Mouse (Mus musculus) spleen, adult 2 months (tissue): Measurements from ENCODE around the gene Clcn6. TPM values are rescaled to one million over a fixed set of nuclear protein-coding genes. Genes with fewer than 3 reads are reported as not detected.
"Not testable (repeated sequence)": the region's sequence is repeated elsewhere in the genome, so short reads cannot be mapped to it uniquely, and the experiment has no call there.

ENCODE experiments used
- DNase-seq, 2 experiments: peaks; one replicate each; pipeline versions ENCODE4 v3.0.0 to v3.0.0-alpha.2; 2012 to 2021; ENCODE audit warnings: low spot score in 2 of 2, low read depth in 1 of 2
- H3K27ac ChIP-seq: fragments of 200-500 bp; 2 replicates; pipeline ENCODE4 v1.5.1; 2012; ENCODE audit warnings: low read length, inconsistent platforms; ENCODE audit not compliant: insufficient read depth
- H3K27me3 ChIP-seq: fragments of 200-500 bp; 2 replicates; pipeline ENCODE4 v1.6.1; 2012; ENCODE audit warnings: mild to moderate bottlenecking, moderate library complexity, low read length, inconsistent platforms; ENCODE audit not compliant: control insufficient read depth, insufficient read depth
- H3K36me3 ChIP-seq: fragments of 200-500 bp; 2 replicates; pipeline ENCODE4 v1.6.1; 2012; ENCODE audit warnings: mild to moderate bottlenecking, low read length, inconsistent platforms; ENCODE audit not compliant: control insufficient read depth, insufficient read depth
- H3K4me1 ChIP-seq: fragments of 200-500 bp; 2 replicates; pipeline ENCODE4 v1.6.1; 2011; ENCODE audit warnings: inconsistent platforms; ENCODE audit not compliant: control insufficient read depth, insufficient read depth, insufficient read length
- H3K4me3 ChIP-seq: fragments of 200-500 bp; 2 replicates; pipeline ENCODE4 v1.5.1; 2011; ENCODE audit warnings: mild to moderate bottlenecking, inconsistent platforms; ENCODE audit not compliant: insufficient read depth, insufficient read length; ENCODE audit errors: extremely low read depth
- CTCF ChIP-seq: fragments of 200-500 bp; IDR thresholded peaks from 2 replicates; pipeline ENCODE4 v1.5.1; 2011; ENCODE audit warnings: mild to moderate bottlenecking, inconsistent platforms; ENCODE audit not compliant: insufficient read depth, insufficient read length, insufficient replicate concordance; ENCODE audit errors: extremely low read depth
- POLR2A ChIP-seq: fragments of 200-500 bp; IDR thresholded peaks from 2 replicates; pipeline ENCODE4 v1.6.1; 2011; ENCODE audit warnings: low read depth, low read length, inconsistent platforms
- WGBS: fragments of 180-500 bp; shearing (Covaris S2); methylation state at CpG from one replicate; pipeline ENCODE4 v1.1.7; 2018; 5-methylcytosine and 5-hydroxymethylcytosine counted together
- polyA plus RNA-seq: library from polyadenylated mRNA; depleted of rRNA; stranded (reverse); fragments of >200 nt; gene quantifications from 2 replicates; pipeline ENCODE4 v1.2.3, GENCODE M21; 2012

The Clcn6 gene
- polyA plus RNA-seq, 1 experiment: 12.1 TPM

DNA sequence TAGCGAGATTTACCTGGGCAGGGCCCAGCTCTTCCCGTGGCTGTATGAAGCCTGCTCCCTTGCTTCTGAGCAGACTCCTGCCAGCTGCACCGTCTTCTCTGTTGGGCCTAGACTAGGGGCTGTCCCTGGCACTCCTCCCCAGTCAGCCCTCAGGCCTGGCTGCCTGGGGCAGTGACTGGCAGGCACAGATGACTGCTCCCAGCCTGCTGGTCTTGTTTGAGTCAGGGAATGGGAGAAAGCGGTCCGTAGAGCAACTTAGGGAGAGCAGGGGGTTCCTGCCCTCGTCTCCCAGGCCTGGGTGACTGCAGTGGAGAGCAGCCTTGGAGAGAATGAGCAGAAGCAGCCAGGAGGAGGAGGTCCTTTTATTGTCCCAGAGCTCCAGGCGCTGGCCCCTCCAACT is 17.6 kb upstream of the Clcn6 start:
- Histone ChIP-seq H3K4me3 (no peak overlapping the region), H3K36me3 (peaks cover 23% of the 10 kb centered on the region)
- TF ChIP-seq CTCF: no peak
- TF ChIP-seq POLR2A: no peak

DNA sequence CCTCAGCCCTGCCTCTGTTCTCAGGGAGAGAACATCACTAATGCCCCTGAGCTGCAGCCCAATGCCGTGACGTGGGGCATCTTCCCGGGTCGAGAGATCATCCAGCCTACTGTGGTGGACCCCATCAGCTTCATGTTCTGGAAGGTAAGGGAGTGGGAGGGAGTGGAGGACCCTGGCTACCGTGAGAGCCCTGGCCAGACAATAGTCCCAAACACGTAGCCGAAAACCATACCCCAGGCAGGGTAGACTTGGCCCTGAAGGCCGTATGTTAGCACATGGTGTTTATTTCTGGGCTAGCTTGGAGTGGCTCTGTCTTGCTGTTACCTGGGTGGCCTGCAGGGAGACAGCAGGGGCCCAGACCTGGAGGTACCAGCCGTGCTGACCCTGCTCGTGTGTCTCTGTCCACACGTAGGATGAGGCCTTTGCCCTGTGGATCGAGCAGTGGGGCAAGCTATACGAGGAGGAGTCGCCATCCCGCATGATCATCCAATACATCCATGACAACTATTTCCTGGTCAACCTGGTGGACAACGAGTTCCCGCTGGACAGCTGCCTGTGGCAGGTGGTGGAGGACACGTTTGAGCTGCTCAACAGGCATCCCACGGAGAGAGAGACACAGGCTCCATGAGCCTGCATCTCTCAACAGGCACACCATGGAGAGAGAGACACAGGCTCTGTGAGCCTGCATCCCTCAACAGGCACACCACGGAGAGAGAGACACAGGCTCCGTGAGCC is 16.5 kb upstream of the Clcn6 start:
- Histone ChIP-seq H3K4me3 (no peak overlapping the region), H3K4me1 (no peaks in the 10 kb centered on the region), H3K27ac (no peak overlapping the region), H3K36me3 (peaks cover 23% of the 10 kb centered on the region), H3K27me3 (no peaks in the 10 kb centered on the region)
- no peak for DNase-seq
- TF ChIP-seq CTCF: no peak
- TF ChIP-seq POLR2A: no peak
- WGBS: 94% methylated on average over 21 of the region's 21 CpGs

More for the DNA sequence above, 17.6 kb upstream of the Clcn6 start:
- Histone ChIP-seq H3K27ac (no peak overlapping the region), H3K4me1 (no peaks in the 10 kb centered on the region), H3K27me3 (no peaks in the 10 kb centered on the region)
- WGBS: 87% methylated on average over 7 of the region's 7 CpGs
- DNase-seq: no peak

DNA sequence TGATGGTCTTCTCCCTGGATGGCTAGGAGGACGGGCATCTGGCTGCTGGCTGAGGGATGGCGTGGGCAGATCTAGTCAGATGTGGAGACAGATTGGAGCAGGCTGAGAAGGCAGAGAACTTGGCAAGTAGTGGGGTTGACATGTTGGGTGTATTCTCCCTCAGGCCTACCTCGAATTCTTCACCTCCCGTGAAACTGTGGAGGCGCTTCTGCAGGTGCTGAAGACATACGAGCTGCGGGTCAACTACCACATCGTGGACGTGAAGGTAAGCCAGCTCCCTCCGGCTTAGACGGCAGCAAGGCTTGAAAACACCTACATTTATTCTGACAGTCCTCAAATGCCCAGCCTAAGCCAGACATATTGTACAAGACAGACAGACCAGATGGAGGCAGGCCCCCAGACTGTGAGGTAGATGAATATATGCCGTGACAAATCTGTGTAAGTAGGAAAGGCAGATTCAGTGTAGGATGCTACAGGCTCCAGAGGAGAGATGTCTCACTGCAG is 14.8 kb upstream of the Clcn6 start:
- H3K4me3 ChIP-seq: no peak overlapping the region
- TF ChIP-seq POLR2A (no peak), CTCF (no peak)
- DNase-seq: no peak
- H3K27me3 ChIP-seq: no peaks in the 10 kb centered on the region
- H3K4me1 ChIP-seq: no peaks in the 10 kb centered on the region
- WGBS: 96% methylated on average over 12 of the region's 12 CpGs
- no peak overlapping the region for H3K27ac ChIP-seq
- H3K36me3 ChIP-seq: peaks cover 23% of the 10 kb centered on the region

DNA sequence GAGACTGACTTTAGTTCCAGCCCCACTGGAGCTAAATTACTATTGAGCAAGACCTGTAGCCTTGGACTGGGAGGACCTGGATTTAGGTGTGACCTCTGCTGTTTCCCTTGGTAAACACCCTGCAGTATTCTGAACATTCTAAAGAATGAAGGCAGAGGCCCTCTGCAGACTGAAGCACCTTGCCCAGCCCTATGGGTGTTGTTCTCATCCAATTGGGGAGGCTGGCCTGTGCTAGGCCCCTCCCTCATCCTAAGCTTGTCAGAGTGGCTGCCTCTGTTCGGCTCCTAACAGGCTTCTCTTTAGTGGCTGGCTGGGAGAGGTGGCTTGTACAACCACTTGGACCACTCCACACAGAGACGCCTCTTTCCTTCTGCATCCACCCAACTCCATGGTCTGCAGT is 14.4 kb upstream of the Clcn6 start:
- Histone ChIP-seq H3K27me3 (no peaks in the 10 kb centered on the region), H3K4me1 (no peaks in the 10 kb centered on the region), H3K27ac (no peak overlapping the region), H3K4me3 (no peak overlapping the region), H3K36me3 (peaks cover 27% of the 10 kb centered on the region)
- WGBS: 96% methylated on average over 2 of the region's 2 CpGs
- DNase-seq: no peak
- TF ChIP-seq CTCF: no peak
- no peak for TF ChIP-seq POLR2A

DNA sequence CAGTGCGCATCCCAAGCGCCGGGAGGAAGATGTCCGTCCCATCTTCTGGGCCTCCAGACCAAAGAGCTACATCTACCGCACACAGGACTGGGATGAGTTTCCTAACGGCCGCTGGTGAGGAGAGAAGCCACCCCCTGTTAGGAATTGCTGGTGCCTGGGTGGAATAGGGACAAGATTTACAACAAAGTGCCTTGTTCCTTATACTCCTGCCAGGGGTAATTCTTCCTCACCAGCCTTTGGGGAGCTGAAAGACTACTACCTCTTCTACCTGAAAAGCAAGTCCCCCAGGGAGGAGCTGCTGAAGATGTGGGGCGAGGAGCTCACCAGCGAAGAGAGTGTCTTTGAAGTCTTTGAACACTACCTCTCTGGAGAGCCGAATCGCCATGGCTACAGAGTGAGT is 13.3 kb upstream of the Clcn6 start:
- Histone ChIP-seq H3K27ac (no peak overlapping the region), H3K27me3 (no peaks in the 10 kb centered on the region), H3K4me1 (no peaks in the 10 kb centered on the region), H3K4me3 (no peak overlapping the region), H3K36me3 (peaks cover 31% of the 10 kb centered on the region)
- TF ChIP-seq CTCF: no peak
- TF ChIP-seq POLR2A: no peak
- 92% methylated on average over 11 of the region's 11 CpGs for WGBS
- no peak for DNase-seq

DNA sequence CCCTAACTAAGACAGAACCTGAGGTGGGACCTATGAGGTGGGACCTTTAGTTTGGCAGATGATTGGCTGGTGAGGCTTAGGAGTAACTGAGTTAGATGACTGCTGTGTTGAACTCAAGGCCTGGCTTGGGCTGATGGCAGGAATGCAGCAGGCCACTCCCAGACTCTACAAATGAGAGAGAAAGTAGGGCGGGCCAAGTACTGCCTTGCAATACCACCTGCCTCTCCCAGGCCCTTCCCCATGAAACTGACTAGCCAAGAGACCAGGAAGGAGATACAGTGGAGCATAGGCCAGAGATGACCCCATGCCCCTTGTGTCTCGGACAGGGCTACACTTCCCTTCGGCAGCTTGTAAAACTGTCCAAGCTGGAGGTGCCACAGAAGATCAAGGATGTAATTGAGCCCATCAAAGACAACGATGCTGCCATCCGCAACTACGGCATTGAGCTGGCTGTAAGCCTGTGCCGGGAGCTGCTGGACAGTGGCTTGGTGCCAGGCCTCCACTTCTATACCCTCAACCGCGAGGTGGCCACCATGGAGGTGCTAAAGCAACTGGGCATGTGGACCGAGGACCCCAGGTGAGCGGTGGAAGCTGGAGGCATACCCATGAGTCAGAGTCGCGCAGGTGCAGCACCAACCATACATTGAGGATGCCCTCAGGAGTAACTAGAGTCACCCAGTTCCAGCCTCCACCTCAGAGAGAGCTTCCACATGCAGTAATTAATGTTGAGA is 12.6 kb upstream of the Clcn6 start:
- WGBS: 96% methylated on average over 13 of the region's 13 CpGs
- H3K36me3 ChIP-seq: peaks cover 31% of the 10 kb centered on the region
- H3K4me3 ChIP-seq: no peak overlapping the region
- DNase-seq: no peak
- no peak overlapping the region for H3K27ac ChIP-seq
- no peaks in the 10 kb centered on the region for H3K4me1 ChIP-seq
- TF ChIP-seq CTCF (no peak), POLR2A (no peak)
- H3K27me3 ChIP-seq: no peaks in the 10 kb centered on the region

DNA sequence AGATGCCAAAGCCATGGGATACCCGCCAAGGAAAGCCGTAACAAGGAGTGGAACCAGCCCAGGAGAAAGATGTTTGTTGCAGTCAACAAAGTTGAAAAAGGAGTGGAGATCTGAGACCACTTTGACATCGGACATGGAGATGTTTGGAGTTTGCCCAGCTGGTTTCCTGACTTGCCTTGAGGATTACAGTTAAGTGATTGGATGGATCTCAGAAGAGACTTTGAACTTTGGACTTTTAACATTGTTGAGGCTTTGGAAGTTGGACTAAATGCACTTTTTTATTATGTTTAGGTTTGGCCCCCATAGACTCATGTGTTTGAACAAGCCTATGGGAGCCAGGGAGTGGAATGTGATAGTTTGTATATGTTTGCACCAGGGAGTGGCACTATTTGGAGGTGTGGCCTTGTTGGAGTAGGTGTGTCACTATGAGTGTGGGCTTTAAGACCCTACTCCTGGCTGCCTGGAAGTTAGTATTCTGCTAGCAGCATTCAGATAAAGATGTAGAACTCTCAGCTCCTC is 11.8 kb upstream of the Clcn6 start:
- H3K4me3 ChIP-seq, DNase-seq, H3K27me3 ChIP-seq, H3K27ac ChIP-seq, H3K4me1 ChIP-seq: not testable (repeated sequence)
- 92% methylated on average over 3 of the region's 3 CpGs for WGBS
- peaks cover 24% of the 10 kb centered on the region for H3K36me3 ChIP-seq
